Mouse (Mus musculus): ENCODE measurements around the gene Hist2h2aa1.

- TF ChIP-seq E2F4 (IDR thresholded peaks at IDR 0.05; ENCODE audit: insufficient read depth) = no peak
- no peak for TF ChIP-seq MAX (IDR thresholded peaks at IDR 0.05; ENCODE audit: low read depth)
- TF ChIP-seq POLR2A (IDR thresholded peaks at IDR 0.05; ENCODE audit: insufficient read length, low read depth) = no peak
- TF ChIP-seq POLR2AphosphoS2 (IDR thresholded peaks at IDR 0.05; ENCODE audit: insufficient read length, low read depth) = no peak
- no peak for TF ChIP-seq TCF3 (IDR thresholded peaks at IDR 0.05; ENCODE audit: insufficient read length, low read depth)
- no peak for TF ChIP-seq MYOG (IDR thresholded peaks at IDR 0.05; ENCODE audit: control insufficient read depth in 1 of 3, insufficient read depth in 1 of 3, insufficient read length in 2 of 3, low read depth in 2 of 3)
- TF ChIP-seq MYOD1 (IDR thresholded peaks at IDR 0.05; ENCODE audit: control insufficient read depth in 1 of 3, insufficient read length in 2 of 3, low read depth in 2 of 3) = no peak
- no peak for TF ChIP-seq CEBPB (IDR thresholded peaks at IDR 0.05; ENCODE audit: insufficient read depth, poor library complexity, severe bottlenecking)
- TF ChIP-seq USF1 (IDR thresholded peaks at IDR 0.05; ENCODE audit: low read depth) = no peak
- TF ChIP-seq SRF (IDR thresholded peaks at IDR 0.05; ENCODE audit: control insufficient read depth, insufficient read length, low read depth) = no peak
- TF ChIP-seq TCF12 (IDR thresholded peaks at IDR 0.05; ENCODE audit: insufficient read depth, poor library complexity, severe bottlenecking) = no peak
- TF ChIP-seq REST (IDR thresholded peaks at IDR 0.05; ENCODE audit: insufficient read depth, insufficient read length) = no peak
Observed at GRCm38 (mm10) chr3:96267541-96267940, 22.2 kb downstream of the Hist2h2aa1 start.

Data from myocyte (in vitro differentiated cells).